Mouse (Mus musculus) spleen, postnatal 10 days (tissue): ENCODE data around the gene Hsd11b2.
A peak's percentile ranks its signal among the peaks of the same experiment; 100 is the strongest.

Source experiments
- DNase-seq, 2 experiments: peaks; one replicate each; pipeline ENCODE4 v3.0.0; 2021 to 2022; ENCODE audit warnings: low spot score in 2 of 2

The Hsd11b2 gene

GRCm38 (mm10) chr8:105562863-105563262 lies 44.3 kb downstream of the Hsd11b2 start:
- no peak for DNase-seq

- peak in 1 of 2 experiments; percentile 26 for DNase-seq
These were observed 45.3 kb downstream of the Hsd11b2 start for GRCm38 (mm10) chr8:105563871-105564270.

- DNase-seq, result peak in 1 of 2 experiments; percentile 31
These were observed 46.1 kb downstream of the Hsd11b2 start for GRCm38 (mm10) chr8:105564573-105565229.

- DNase-seq, result peak in 1 of 2 experiments; percentile 69
These were observed 46.9 kb downstream of the Hsd11b2 start for GRCm38 (mm10) chr8:105565401-105565881.

- DNase-seq, result peak; percentile 95 to 100
These were observed 47.6 kb downstream of the Hsd11b2 start, which contains the start of gene Atp6v0d1 for GRCm38 (mm10) chr8:105565952-105566702. TSS of gene Atp6v0d1 (minus strand) at chr8:105566047.

- DNase-seq, result peak; percentile 57 to 58
These were observed 48.4 kb downstream of the Hsd11b2 start for GRCm38 (mm10) chr8:105566703-105567595.

- no peak for DNase-seq
These were observed 53.3 kb downstream of the Hsd11b2 start for GRCm38 (mm10) chr8:105571810-105572209.

GRCm38 (mm10) chr8:105573427-105573826 lies 54.9 kb downstream of the Hsd11b2 start:
- peak in 1 of 2 experiments; percentile 27 for DNase-seq
